Mouse (Mus musculus) thymus, postnatal 14 days (tissue): ENCODE data around the gene Gm28635.

Experiments
- DNase-seq: peaks from one replicate; pipeline ENCODE4 v3.0.0; 2021

Gm28635 gene

DNA sequence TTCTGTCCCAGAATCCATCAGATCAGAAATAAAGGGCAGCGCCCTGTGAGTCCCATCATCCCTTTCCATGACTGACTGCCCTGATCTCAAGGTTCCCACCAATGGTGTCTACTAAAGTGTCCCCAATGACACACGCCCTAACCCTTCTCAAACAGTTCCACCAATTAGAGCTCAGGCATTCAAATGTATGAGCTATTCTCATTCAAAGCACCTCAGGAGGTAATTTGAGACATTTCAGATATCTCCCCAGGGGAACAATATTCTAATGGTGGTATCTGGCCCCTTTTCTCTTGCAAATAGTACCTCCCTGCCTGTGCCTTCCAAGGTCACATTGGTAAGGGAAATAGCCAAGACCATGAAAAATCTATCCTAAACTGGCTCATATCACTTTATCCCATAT, 98.5 kb downstream of the Gm28635 start:
- DNase-seq = no peak

DNA sequence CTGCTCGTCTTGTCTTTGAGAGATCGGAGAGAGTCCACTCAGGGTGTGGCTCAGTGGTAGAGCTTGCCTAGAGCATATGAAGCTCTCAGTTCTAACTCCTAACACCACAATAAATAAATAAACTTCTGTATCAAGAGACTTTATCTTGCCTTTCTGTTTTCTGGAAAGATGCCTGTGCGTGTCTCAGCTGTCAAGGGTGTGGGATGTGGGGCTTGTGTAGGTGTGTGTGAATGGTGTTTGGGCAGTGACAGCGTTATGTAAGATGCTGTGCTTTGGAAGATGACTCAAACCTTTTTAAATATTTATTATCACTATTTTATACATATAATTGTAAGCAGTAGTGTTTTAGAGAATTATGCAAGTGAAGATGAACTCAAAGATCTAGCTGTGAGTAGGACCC, 103.7 kb downstream of the Gm28635 start:
- no peak for DNase-seq

DNA sequence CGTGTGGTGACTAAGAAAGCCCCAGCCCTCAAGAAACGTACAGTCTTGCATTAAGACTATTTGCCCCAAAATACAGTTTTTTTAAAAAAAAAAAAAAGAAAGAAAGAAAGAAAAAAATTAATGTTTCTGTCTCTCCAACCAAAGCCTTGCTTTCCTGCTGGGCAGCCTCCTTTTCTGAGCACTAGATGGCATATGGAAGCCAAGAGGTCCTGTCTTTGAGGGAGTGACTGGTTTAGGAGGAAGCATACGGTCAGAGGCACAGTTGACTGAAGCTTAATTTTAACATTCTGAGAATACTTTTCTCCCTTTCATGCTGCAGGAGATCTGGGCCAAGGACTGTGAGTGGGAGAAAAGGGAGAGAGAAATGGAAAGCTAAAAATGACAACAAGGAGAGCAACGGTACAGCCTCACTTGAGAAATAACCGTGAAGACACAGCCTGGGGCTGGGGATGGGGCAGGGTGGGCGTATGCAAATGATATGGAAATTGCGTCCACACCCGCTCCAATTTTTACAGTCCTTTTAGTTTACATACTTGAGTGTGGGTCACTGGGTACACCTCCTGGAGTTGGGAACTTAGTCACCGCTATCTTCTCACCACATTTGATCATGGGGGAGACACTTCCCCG, 120.8 kb downstream of the Gm28635 start:
- no peak for DNase-seq
